Mouse (Mus musculus) A20 (cell line): Measurements from ENCODE around the gene Zdhhc14.

Experiments
- DNase-seq: peaks from one replicate; pipeline ENCODE4 v3.0.0-alpha.2; 2011; ENCODE audit warnings: low read depth, low spot score

Zdhhc14 gene

GRCm38 (mm10) chr17:5504969-5505368 is 12.6 kb downstream of the Zdhhc14 start:
- no peak for DNase-seq

GRCm38 (mm10) chr17:5506553-5506952 is 14.2 kb downstream of the Zdhhc14 start:
- no peak for DNase-seq

- no peak for DNase-seq
Measured at GRCm38 (mm10) chr17:5506988-5507387, 14.6 kb downstream of the Zdhhc14 start.

GRCm38 (mm10) chr17:5508030-5508429 is 15.7 kb downstream of the Zdhhc14 start:
- DNase-seq: no peak

- no peak for DNase-seq
Measured at GRCm38 (mm10) chr17:5510564-5510963, 18.2 kb downstream of the Zdhhc14 start.

- no peak for DNase-seq
Measured at GRCm38 (mm10) chr17:5511724-5512123, 19.4 kb downstream of the Zdhhc14 start.

GRCm38 (mm10) chr17:5519466-5519865 is 27.1 kb downstream of the Zdhhc14 start:
- DNase-seq: no peak

GRCm38 (mm10) chr17:5519910-5520592 is 27.7 kb downstream of the Zdhhc14 start:
- peak; percentile 41 for DNase-seq

- DNase-seq: no peak
Measured at GRCm38 (mm10) chr17:5521532-5521931, 29.2 kb downstream of the Zdhhc14 start.

- DNase-seq: no peak
Measured at GRCm38 (mm10) chr17:5529552-5529951, 37.2 kb downstream of the Zdhhc14 start.

- DNase-seq: no peak
Measured at GRCm38 (mm10) chr17:5532816-5533215, 40.5 kb downstream of the Zdhhc14 start.

GRCm38 (mm10) chr17:5535357-5535756 is 43.0 kb downstream of the Zdhhc14 start:
- peak; percentile 58 for DNase-seq

- DNase-seq: no peak
Measured at GRCm38 (mm10) chr17:5536259-5537094, 44.1 kb downstream of the Zdhhc14 start.

GRCm38 (mm10) chr17:5537095-5537575 is 44.8 kb downstream of the Zdhhc14 start:
- no peak for DNase-seq

- no peak for DNase-seq
Measured at GRCm38 (mm10) chr17:5542177-5542576, 49.8 kb downstream of the Zdhhc14 start.

- DNase-seq: no peak
Measured at GRCm38 (mm10) chr17:5544065-5544464, 51.7 kb downstream of the Zdhhc14 start.

GRCm38 (mm10) chr17:5545065-5545464 is 52.7 kb downstream of the Zdhhc14 start:
- DNase-seq: no peak

GRCm38 (mm10) chr17:5548546-5548945 is 56.2 kb downstream of the Zdhhc14 start:
- DNase-seq: no peak

- DNase-seq: no peak
Measured at GRCm38 (mm10) chr17:5549460-5549859, 57.1 kb downstream of the Zdhhc14 start.

- no peak for DNase-seq
Measured at GRCm38 (mm10) chr17:5550444-5550843, 58.1 kb downstream of the Zdhhc14 start.

- no peak for DNase-seq
Measured at GRCm38 (mm10) chr17:5551136-5551535, 58.8 kb downstream of the Zdhhc14 start.

- no peak for DNase-seq
Measured at GRCm38 (mm10) chr17:5552036-5552760, 59.8 kb downstream of the Zdhhc14 start.
